ENCODE assay signal across 10 mouse cellular contexts in the genomic region with DNA sequence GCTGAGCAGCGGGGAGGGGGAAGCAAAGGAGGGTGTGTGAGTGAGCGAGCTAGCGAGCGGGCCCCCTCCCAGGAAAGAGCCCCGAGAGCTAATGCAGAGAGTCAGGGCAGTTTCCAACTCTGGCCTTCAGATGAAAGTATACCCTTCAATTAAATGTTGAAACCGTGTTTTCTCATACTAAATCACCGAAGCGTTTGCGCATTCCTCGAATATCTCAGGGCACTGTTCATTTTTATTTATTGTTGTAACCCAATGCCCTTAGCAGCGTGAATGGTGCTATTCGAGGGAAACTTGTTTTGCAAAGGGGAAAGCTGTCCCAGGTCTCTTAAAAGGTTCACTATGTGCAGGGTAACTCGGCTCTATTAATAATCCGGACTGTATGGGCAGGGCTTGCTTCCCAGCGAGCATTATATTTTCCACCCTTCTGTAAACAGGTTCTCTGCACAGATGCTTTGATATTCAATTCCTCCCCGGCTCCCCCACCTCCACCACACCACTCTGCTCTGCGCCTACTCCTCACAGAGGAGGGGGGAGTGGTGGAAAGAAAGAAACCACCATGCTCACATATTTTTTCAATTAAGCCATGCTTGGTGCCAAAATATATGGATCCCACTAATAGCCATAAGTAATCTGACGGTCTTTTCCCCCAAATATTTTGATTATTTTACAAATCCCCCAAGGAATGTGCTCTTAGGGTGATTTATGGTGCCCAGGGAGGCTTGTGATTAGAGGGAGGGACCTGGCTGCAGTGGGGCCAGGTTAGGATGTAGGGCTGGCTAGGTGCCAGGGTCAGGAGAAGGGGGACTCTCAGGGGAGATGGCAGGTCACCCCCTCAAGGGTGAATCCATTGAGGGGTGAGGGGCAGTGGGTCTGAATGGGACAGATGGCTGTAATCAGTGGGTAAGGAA. TPM values are rescaled to one million over a fixed set of nuclear protein-coding genes. Genes with fewer than 3 reads are reported as not detected.
A peak's percentile ranks its signal among the peaks of the same experiment; 100 is the strongest.
DNase-seq lines count a peak whose midpoint lies in the region; ATAC-seq and TF ChIP-seq lines count a peak whose summit lies in the region.
"Had no signal": no experiment of that assay in that cellular context is flagged by ENCODE, and none has a peak within 500 bp of the region (broad histone marks: within the 10 kb centered on the region; RNA-seq: fewer than 3 reads in every experiment).

No protein-coding gene starts in this region.

- no peak overlapping the region for H3K4me3 ChIP-seq in heart, embryonic 16.5 days (ENCODE audit: low read length)
- H3K4me3 ChIP-seq in heart, adult 2 months: no peak overlapping the region
- no peak overlapping the region for H3K4me3 ChIP-seq in hindbrain, embryonic 13.5 days
- no peak overlapping the region for H3K4me3 ChIP-seq in midbrain, embryonic 14.5 days (replicated peaks; ENCODE audit: low read depth, low read length)

- no peak for TF ChIP-seq EP300 in heart, adult 2 months (IDR thresholded peaks at IDR 0.05; ENCODE audit: insufficient read depth, low read depth, low read length)

- H3K27me3 ChIP-seq in heart, embryonic 16.5 days (ENCODE audit: control insufficient read depth, insufficient read depth, low read length): no peaks in the 10 kb centered on the region
- H3K27me3 ChIP-seq in heart, adult 2 months (ENCODE audit: control insufficient read depth, insufficient read depth, low read length): no peaks in the 10 kb centered on the region
- H3K27me3 ChIP-seq in hindbrain, embryonic 13.5 days: 0 out of 2 replicates have a peak, but pooled peaks cover 4% of the 10 kb centered on the region
- no peaks in the 10 kb centered on the region for H3K27me3 ChIP-seq in midbrain, embryonic 14.5 days (ENCODE audit: control insufficient read depth, insufficient read depth, low read length)

- no peak for ATAC-seq in heart, embryonic 16.5 days (replicated peaks; ENCODE audit: extremely low read depth, insufficient read depth, low FRiP score)
- ATAC-seq in hindbrain, embryonic 13.5 days (ENCODE audit: low FRiP score): no peak
- no peak for ATAC-seq in midbrain, embryonic 14.5 days (ENCODE audit: low FRiP score, low TSS enrichment)

- H3K9me3 ChIP-seq in heart, embryonic 16.5 days (replicated peaks; ENCODE audit: control insufficient read depth, low read length): no peaks in the 10 kb centered on the region
- H3K9me3 ChIP-seq in hindbrain, embryonic 13.5 days: no peaks in the 10 kb centered on the region
- H3K9me3 ChIP-seq in midbrain, embryonic 14.5 days (ENCODE audit: control insufficient read depth, low read length): no peaks in the 10 kb centered on the region

- H3K79me2 ChIP-seq in heart, adult 2 months (replicated peaks; ENCODE audit: control insufficient read depth, insufficient read depth, low read length): no peaks in the 10 kb centered on the region; the same call in 1 of the 2 replicates

- no peak for TF ChIP-seq CTCF in heart, adult 2 months (IDR thresholded peaks at IDR 0.05)

- peaks cover 92% of the 10 kb centered on the region for H3K4me1 ChIP-seq in heart, embryonic 16.5 days (ENCODE audit: control insufficient read depth, insufficient read depth, low read length)
- peaks cover 32% of the 10 kb centered on the region for H3K4me1 ChIP-seq in heart, adult 2 months (ENCODE audit: control insufficient read depth, insufficient read depth, low read length)
- H3K4me1 ChIP-seq in hindbrain, embryonic 13.5 days (replicated peaks): peaks cover 45% of the 10 kb centered on the region
- peaks cover 18% of the 10 kb centered on the region for H3K4me1 ChIP-seq in midbrain, embryonic 14.5 days (ENCODE audit: control insufficient read depth, insufficient read depth, low read length)

- 21% methylated on average over 18 of the region's 18 CpGs for WGBS in heart, embryonic 16.5 days
- 42% methylated on average over 18 of the region's 18 CpGs for WGBS in heart, adult 2 months
- 17% methylated on average over 18 of the region's 18 CpGs for WGBS in hindbrain, embryonic 13.5 days
- WGBS in midbrain, embryonic 14.5 days: 7% methylated on average over 18 of the region's 18 CpGs

- H3K4me2 ChIP-seq in heart, embryonic 16.5 days (ENCODE audit: low read depth, low read length): peak overlapping the region; percentile 27; the same call in 1 of the 2 replicates
- peak overlapping the region; percentile 13 for H3K4me2 ChIP-seq in hindbrain, embryonic 13.5 days
- H3K4me2 ChIP-seq in midbrain, embryonic 14.5 days (ENCODE audit: low read length): peak overlapping the region; percentile 10; the same call in 1 of the 2 replicates

- intact Hi-C loops in heart, adult 2 months (cut with DNase I): no loop called here
- intact Hi-C loops in gastrocnemius, postnatal 36 days (cut with DNase I): no loop called here

- H3K27ac ChIP-seq in heart, embryonic 16.5 days (ENCODE audit: low read length): peak overlapping the region; percentile 49
- no peak overlapping the region; the same call in 1 of the 2 replicates for H3K27ac ChIP-seq in heart, adult 2 months
- H3K27ac ChIP-seq in hindbrain, embryonic 13.5 days: peak overlapping the region; percentile 35; the same call in 1 of the 2 replicates
- H3K27ac ChIP-seq in midbrain, embryonic 14.5 days (replicated peaks; ENCODE audit: low read depth, low read length): 0 out of 2 replicates have a peak overlapping the region, but pooled peaks have one; percentile 8

- no peak for DNase-seq in heart, adult 2 months
- peak; percentile 74 for DNase-seq in embryo, embryonic 11 days
- DNase-seq in midbrain, embryonic 14.5 days: peak; percentile 33
- no peak for DNase-seq in left cerebral cortex, adult 9 months (ENCODE audit: low spot score in 2 of 2)
- no peak for DNase-seq in gastrocnemius, postnatal 36 days
- DNase-seq in urinary bladder, postnatal 10 days (ENCODE audit: low spot score): no peak
- DNase-seq: heart, adult 18-20 months had no signal

- no peaks in the 10 kb centered on the region for H3K36me3 ChIP-seq in heart, embryonic 16.5 days (ENCODE audit: control insufficient read depth, insufficient read depth)
- 0 out of 2 replicates have a peak, but pooled peaks cover 2% of the 10 kb centered on the region for H3K36me3 ChIP-seq in heart, adult 2 months (ENCODE audit: control insufficient read depth, insufficient read depth, low read length)
- H3K36me3 ChIP-seq in hindbrain, embryonic 13.5 days: no peaks in the 10 kb centered on the region
- no peaks in the 10 kb centered on the region for H3K36me3 ChIP-seq in midbrain, embryonic 14.5 days (ENCODE audit: control insufficient read depth, insufficient read depth, low read length)

- H3K9ac ChIP-seq in heart, embryonic 16.5 days (ENCODE audit: low read length): peak overlapping the region; percentile 51
- H3K9ac ChIP-seq in heart, adult 2 months (ENCODE audit: low read depth, low read length): no peak overlapping the region
- H3K9ac ChIP-seq in hindbrain, embryonic 13.5 days: no peak overlapping the region
- H3K9ac ChIP-seq in midbrain, embryonic 14.5 days (replicated peaks; ENCODE audit: low read length): no peak overlapping the region

- TF ChIP-seq POLR2A in heart, adult 2 months (IDR thresholded peaks at IDR 0.05; ENCODE audit: insufficient read depth, low read depth, low read length): no peak

RNA-seq across cellular contexts. Expression of gene Smad6, which starts 41.4 kb away (rescaled TPM):
- polyA plus RNA-seq in heart, embryonic 16.5 days (2015; fragmentation: Nextera tagmentation; extraction: Ambion mirVana): 12.8 and 13.7 TPM in 2 replicates
- total RNA-seq in heart, adult 2 months (2021): 10 to 100 TPM; 11.0 to 15.1 TPM
- polyA plus RNA-seq in heart, adult 2 months (2012; rRNA removed): 9.6 and 14.7 TPM in 2 replicates
- polyA plus RNA-seq in hindbrain, embryonic 13.5 days (2015; fragmentation: Nextera tagmentation; extraction: Ambion mirVana): 2.3 and 2.8 TPM in 2 replicates
- 0.67 and 2.0 TPM in 2 replicates for polyA plus RNA-seq in midbrain, embryonic 14.5 days (2014; fragmentation: Nextera tagmentation; extraction: Ambion mirVana)
- total RNA-seq in gastrocnemius, postnatal 36 days (2021): 1 to 10 TPM; 3.3 to 4.0 TPM
- total RNA-seq: CH12.LX had no signal

Comparison
In these comparisons a context has a peak if more than half of its experiments do, and no peak if none do; other contexts are left out.
1. DNase-seq: peak in embryo, embryonic 11 days (single experiment) and midbrain, embryonic 14.5 days (single experiment); none in heart, adult 2 months (0 of 2), left cerebral cortex, adult 9 months (0 of 2), gastrocnemius, postnatal 36 days (0 of 2) and urinary bladder, postnatal 10 days (single experiment).
2. Peak in every context shown above with its lines, with median percentiles within 50 percentile points of each other: H3K4me2 ChIP-seq.